Mouse (Mus musculus): ENCODE measurements around the gene Esrrb.

Gene Esrrb

GRCm38 (mm10) chr12:86497126-86497525 lies 136.2 kb downstream of the Esrrb start:
- ATAC-seq (ENCODE audit: low TSS enrichment) = no peak

DNA sequence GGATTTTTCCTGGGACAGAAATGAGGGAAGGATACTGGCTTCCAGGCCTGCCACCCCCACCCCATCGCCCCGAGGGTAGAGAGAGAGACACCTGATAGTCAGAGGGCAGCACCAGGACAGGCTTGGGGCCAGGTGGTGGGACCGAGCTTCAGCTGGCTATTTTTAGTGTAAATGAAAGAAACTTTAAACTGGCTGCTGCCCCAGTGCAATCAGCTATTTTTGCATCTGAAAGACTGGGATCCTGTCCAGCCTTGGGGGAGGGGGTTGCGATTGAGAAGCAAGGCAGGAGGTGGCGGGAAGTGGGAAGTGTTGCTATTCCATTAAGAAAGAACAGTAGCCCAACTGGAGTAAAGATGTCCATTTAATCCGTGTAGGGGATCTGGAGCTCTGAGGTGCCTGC lies 137.8 kb downstream of the Esrrb start:
- peak; percentile 62 for ATAC-seq (ENCODE audit: low TSS enrichment)

DNA sequence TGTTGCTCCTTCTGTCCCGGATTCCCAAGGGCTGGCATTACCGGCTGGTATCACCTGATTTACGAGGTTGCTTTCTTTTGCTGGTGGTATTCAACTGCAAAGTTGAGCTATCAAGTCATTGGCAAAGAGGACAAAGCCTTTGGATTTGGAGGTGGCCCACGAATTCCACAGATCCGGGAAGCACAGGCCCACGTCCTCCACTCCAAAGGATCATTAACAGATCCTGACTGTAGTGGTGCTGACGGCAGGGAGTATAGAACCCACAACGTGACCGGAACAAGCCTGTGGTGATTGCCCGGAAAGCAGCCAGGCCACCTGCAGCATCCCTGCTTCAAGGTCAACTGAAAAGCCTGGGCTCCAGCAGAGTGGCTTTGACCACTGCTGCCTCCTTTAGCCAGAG lies 140.8 kb downstream of the Esrrb start:
- no peak for ATAC-seq (ENCODE audit: low TSS enrichment)

- ATAC-seq (ENCODE audit: low TSS enrichment) = no peak
Observed at GRCm38 (mm10) chr12:86503921-86504320, 143.0 kb downstream of the Esrrb start.

DNA sequence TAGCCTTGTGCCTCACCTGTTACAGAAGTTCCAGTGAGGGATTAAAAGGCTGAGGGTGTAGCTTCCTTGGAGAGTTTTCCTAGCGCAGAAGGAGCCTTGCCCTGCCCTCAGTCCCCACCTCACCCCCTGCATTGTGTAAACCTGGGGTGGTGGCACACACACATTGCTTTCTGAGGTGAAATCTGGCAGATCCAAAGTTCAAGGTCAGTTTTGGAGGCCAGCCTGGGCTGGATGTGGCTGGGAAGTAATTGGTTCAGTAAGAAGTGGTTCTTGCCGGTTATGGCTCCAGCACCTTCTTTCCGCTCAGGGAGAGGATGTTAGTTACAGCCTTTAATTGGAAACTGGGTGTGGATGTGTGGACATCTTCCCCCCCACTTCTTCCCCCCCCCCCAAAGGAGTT lies 143.4 kb downstream of the Esrrb start:
- no peak for ATAC-seq (ENCODE audit: low TSS enrichment)

DNA sequence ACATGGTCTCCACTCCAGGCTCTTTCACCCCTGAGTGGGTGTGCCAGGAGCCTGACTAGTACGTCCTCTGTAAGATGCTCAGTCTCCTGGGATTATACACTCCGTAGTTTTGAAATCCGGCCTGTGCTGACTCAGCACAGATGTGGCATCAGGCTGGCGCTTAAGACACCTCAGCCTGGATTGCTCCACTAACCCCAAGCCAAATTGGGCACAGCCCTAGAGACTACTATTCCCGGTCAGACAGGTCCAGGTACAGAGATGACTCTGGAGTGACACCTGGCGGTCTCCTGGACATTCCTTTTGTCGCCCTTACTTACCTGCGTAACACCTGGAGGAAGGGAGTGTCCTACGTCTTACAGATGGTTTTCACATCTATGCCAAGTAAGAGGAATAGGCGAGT lies 146.8 kb downstream of the Esrrb start:
- no peak for ATAC-seq (ENCODE audit: low TSS enrichment)

- ATAC-seq (ENCODE audit: low TSS enrichment) = no peak
Observed at GRCm38 (mm10) chr12:86508313-86508988, 147.5 kb downstream of the Esrrb start.

DNA sequence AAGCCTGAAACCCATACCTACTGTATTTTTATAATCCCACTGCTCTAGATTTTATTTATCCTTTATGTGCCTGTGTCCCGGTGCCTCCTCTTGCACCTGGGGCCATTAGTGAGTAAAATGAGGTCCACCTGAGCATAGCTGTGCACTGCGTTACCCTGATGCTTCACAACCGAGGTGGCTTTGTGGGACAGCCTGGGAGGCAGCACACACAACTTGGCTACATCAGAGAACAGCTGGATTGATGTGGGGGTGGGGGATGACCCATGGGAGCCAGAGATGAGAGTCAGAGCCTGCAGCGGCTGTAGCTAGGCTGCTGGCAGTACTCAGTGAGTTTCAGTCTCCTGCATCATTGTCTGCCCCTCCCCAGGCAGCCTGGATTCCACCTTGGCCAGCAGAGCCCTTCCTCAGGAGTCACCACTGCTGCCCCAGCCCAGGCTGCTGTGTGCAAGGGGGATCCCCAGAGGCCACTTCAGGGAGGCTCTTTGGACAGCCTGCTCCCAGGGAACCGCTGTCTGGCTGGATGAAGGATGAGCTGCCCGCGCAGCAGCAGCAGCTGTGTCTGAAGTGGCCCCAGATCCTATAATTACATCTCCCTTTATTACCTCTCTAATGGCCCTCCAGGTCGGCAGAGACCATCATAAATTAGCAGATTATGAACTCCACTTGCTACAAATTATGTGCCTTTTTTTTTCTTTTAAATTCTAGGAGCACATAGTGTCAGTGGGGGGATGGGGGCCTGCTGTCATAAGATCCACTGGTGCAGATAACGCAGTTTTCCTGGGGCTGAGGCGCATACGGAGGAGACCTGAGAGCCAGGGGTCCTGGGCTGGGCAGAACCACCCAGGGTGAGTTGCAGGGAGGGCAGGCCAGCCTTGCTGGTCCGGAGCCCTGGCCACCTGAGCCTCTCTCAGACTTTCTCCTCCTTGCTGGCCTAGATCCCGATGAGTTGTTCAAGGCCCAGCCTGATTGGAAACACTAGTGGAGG lies 148.7 kb downstream of the Esrrb start:
- ATAC-seq (ENCODE audit: low TSS enrichment) = no peak

DNA sequence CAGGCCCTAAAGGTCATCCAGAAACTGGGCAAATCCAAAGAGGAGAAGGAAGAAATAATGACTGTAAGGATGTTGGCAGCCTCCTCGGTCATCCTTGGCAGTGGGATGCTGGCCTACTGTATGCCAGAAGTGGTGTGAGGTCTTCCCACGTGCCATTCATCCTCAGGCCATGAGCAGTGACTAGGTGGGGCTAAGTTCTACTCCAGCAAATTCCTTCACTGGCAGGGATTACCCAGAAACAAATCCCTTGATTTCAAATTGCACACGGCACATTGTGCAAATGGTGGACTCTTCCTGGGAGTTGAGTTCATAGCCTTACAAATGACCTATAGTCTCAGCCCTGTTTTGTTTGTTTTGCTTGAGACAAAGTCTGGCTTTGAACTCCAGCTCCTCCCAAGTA lies 151.4 kb downstream of the Esrrb start:
- no peak for ATAC-seq (ENCODE audit: low TSS enrichment)

DNA sequence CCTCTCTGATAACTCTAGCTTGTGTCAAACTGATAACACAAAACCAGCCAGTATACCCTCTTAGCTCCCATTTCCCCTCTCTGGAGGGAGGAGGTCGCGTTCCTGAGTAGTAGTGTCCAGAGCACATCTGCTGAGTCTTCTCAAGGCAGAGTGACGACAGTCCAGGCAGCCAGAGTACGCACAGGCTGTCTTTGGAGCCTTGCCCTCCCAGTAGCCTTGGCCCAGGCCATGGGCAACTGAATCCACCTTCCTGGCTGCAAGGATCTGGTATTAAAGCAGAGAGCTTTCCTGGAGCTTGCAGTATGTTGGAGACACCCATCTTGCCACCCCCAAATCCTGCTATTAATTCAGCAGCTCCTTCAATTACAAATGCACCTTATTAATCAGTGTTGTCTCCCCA lies 152.7 kb downstream of the Esrrb start:
- no peak for ATAC-seq (ENCODE audit: low TSS enrichment)

DNA sequence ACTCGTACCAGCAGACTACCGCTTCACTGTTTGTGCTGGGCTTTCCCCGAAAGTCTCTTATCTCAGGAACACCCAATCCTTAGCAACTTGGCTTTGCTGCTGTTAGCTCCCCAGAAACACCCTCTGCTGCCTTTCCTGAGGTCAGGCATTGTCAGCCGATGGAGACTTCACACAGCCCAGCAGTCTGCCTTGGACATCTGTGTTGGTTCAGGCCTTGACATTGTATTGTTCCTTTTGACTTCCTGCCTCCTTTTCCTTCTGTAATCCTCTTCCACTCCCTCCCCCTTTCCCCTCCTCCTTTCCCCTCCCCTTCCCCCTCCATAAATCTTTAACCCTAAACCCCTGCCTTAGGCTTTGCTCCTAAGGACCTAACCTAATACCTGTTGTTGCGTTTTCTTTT lies 155.7 kb downstream of the Esrrb start:
- ATAC-seq (ENCODE audit: low TSS enrichment) = no peak

- ATAC-seq (ENCODE audit: low TSS enrichment) = no peak
Observed at GRCm38 (mm10) chr12:86517721-86518120, 156.8 kb downstream of the Esrrb start.

DNA sequence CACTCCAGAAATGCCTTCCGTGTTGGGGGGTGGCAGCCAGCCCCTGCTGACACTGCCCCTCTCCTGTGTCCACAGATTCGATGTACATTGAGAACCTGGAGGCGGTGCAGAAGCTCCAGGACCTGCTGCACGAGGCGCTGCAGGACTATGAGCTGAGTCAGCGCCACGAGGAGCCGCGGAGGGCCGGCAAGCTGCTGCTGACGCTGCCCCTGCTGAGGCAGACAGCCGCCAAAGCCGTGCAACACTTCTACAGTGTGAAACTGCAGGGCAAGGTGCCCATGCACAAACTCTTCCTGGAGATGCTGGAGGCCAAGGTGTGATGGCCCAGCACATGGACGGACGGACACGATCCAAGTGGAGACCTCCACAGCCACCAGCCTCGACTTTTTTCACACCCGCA lies 157.8 kb downstream of the Esrrb start:
- ATAC-seq (ENCODE audit: low TSS enrichment) = peak; percentile 94

GRCm38 (mm10) chr12:86534283-86534682 lies 173.4 kb downstream of the Esrrb start:
- no peak for ATAC-seq (ENCODE audit: low TSS enrichment)

DNA sequence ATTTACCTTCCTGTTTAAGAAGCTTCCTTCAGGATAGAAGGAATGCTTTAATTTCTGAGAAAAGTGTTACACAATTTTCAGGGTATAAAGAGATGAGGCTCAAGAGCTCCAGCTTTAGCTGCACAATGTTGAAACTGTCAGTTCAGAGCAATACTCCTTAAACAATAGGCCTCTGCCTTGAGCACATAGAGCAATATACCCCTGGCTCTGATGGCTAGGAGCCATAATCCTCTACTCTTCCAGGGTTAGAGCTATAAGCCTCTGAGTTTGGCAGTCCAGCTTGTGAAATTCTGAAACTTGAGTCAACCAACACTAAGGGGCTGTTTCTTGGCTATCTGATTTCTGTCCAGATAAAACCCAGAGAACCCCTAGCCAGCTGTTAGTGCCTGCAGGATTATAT lies 176.9 kb downstream of the Esrrb start:
- ATAC-seq (ENCODE audit: low TSS enrichment) = no peak

- no peak for ATAC-seq (ENCODE audit: low TSS enrichment)
Observed at GRCm38 (mm10) chr12:86538711-86539110, 177.8 kb downstream of the Esrrb start.

DNA sequence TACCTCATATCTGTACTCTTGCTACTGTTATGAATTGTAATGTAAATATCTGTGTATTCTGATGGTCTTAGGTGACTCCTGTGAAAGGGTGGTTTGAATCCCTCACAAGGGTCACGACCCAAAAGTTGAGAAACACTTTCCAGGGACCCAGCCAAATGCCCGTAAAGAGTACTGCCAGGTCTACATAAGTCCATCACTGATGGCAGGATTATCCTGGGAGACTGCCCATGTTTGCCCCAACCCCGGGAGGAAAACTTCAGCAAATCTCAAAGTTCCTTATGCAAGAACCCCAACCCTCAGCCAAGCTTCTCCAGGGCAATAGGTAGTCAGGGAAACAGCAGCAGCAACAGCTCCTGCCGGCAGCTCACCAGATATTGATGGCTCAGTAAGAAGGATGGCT lies 178.6 kb downstream of the Esrrb start:
- ATAC-seq (ENCODE audit: low TSS enrichment) = no peak

GRCm38 (mm10) chr12:86547808-86548207 lies 186.9 kb downstream of the Esrrb start:
- no peak for ATAC-seq (ENCODE audit: low TSS enrichment)

GRCm38 (mm10) chr12:86553037-86553436 lies 192.1 kb downstream of the Esrrb start:
- no peak for ATAC-seq (ENCODE audit: low TSS enrichment)

- no peak for ATAC-seq (ENCODE audit: low TSS enrichment)
Observed at GRCm38 (mm10) chr12:86556796-86557517, 196.0 kb downstream of the Esrrb start.

DNA sequence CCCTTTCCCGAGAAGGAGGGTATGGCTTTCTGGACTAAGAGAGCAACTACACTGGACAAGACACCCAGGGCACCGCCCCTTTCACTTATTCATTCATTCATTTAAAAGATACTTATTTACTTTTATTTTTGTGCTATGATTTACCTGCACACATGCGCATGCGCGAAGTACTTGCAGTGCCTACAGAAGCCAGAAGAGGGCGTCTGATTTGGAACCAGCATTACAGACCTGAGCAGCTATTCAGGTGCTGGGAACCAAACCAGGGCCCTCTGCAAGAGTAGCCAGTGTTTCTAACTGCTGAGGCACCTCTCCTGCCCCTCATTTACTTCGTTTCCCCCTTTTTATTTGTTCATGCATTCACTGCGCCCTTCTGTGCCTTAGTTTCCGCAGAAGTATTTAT lies 198.0 kb downstream of the Esrrb start:
- ATAC-seq (ENCODE audit: low TSS enrichment) = no peak

DNA sequence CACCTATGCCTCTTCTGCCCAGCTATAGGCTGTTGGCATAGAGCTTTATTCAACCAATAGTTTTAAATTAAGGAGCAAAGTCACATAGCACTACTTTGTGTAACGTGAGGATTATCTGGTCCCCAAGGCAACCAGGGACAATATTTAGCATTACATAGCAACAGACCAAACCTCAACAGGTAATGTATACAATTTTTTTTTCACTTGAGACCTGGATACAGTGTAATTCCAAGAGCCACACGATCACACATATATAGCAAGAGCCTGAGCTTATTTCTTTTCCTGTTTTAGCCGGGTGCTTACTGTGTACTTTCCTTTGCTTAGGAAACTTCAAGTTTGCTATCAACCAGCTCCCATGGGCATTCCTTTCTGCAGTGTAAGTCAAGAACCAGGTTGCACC lies 201.8 kb downstream of the Esrrb start:
- no peak for ATAC-seq (ENCODE audit: low TSS enrichment)

Data from frontal cortex, adult (tissue).